Mouse (Mus musculus): ENCODE data around the gene Phf23. TPM values are rescaled to one million over a fixed set of nuclear protein-coding genes. Genes with fewer than 3 reads are reported as not detected.

Phf23 gene
- polyA plus RNA-seq, 1 experiment = 21.4 TPM

DNA sequence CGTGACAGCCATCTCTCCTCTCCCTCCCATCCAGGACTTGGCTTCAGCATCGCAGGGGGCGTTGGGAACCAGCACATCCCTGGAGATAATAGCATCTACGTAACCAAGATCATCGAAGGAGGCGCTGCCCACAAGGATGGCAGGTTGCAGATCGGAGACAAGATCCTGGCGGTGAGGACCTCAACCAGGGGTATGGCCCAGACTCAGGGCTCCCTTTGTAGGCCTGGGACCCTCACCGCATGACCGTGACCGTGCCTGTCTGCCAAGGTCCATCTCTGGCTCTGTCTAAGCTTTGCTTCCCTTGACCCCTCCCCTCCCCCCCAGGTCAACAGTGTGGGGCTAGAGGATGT, 35.7 kb downstream of the Phf23 start:
- peaks cover 17% of the 10 kb centered on the region; the same call in 1 of the 2 replicates for H3K4me1 ChIP-seq (ENCODE audit: control insufficient read depth, insufficient read depth, insufficient read length)
- no peak overlapping the region for H3K4me3 ChIP-seq (ENCODE audit: extremely low read depth, insufficient read depth, insufficient read length)
- no peaks in the 10 kb centered on the region for H3K27me3 ChIP-seq (ENCODE audit: control insufficient read depth, insufficient read depth, low read length)
- no peak for DNase-seq (ENCODE audit: low read depth in 1 of 2, low spot score in 2 of 2)
- H3K27ac ChIP-seq (ENCODE audit: insufficient read depth, low read length) = no peak overlapping the region
- H3K36me3 ChIP-seq (ENCODE audit: control insufficient read depth, insufficient read depth, low read length) = no peaks in the 10 kb centered on the region
- WGBS = 96% methylated on average over 11 of the region's 11 CpGs
- TF ChIP-seq POLR2A (IDR thresholded peaks at IDR 0.05; ENCODE audit: low read depth, low read length) (no peak), CTCF (IDR thresholded peaks at IDR 0.05; ENCODE audit: extremely low read depth, insufficient read depth, insufficient read length, insufficient replicate concordance) (no peak)

DNA sequence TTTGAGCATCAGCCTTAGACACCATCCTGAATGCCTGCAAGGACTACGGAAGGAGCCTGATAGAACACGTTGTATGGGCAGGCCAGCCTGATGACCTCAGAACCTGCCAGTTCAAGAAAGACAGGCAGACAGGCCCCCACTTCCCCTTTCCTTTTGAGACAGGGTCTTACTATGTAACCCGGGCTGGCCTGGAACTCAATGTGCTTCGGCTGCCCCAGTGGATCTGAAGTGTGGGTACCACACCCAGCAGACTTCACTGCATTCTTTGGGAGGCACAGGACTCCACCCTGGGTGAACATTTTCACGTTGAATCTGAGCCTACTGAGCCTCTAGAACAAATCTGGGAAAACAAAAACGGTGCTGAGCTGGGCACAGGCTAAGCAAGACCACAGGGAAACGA, 42.6 kb downstream of the Phf23 start:
- DNase-seq (ENCODE audit: low read depth in 1 of 2, low spot score in 2 of 2) = no peak
- H3K36me3 ChIP-seq (ENCODE audit: control insufficient read depth, insufficient read depth, low read length) = no peaks in the 10 kb centered on the region
- TF ChIP-seq POLR2A (IDR thresholded peaks at IDR 0.05; ENCODE audit: low read depth, low read length) (no peak), CTCF (IDR thresholded peaks at IDR 0.05; ENCODE audit: extremely low read depth, insufficient read depth, insufficient read length, insufficient replicate concordance) (no peak)

DNA sequence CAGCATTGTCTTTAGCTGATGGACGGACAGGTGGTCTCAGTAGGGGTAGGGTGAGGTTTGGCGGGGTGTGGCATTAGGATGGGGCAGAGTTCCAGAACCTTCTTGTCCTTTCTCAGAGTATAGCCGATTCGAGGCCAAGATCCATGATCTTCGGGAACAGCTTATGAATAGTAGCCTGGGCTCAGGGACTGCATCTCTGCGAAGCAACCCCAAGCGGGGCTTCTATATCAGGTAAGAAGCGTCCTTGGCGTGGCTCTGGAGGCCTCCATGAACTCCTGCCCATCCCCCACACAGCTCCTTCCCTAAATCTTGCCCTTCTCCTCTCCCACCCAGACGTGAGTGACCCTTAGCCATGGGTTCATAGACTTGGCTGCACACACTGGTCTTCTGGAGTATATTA, 44.1 kb downstream of the Phf23 start:
- no peak for DNase-seq (ENCODE audit: low read depth in 1 of 2, low spot score in 2 of 2)
- 87% methylated on average over 10 of the region's 10 CpGs for WGBS
- H3K4me1 ChIP-seq (ENCODE audit: control insufficient read depth, insufficient read depth, insufficient read length) = peaks cover 3% of the 10 kb centered on the region; the same call in 1 of the 2 replicates

More for the DNA sequence above, 42.6 kb downstream of the Phf23 start:
- peak overlapping the region; percentile 5; the same call in 1 of the 2 replicates for H3K27ac ChIP-seq (ENCODE audit: insufficient read depth, low read length)
- H3K4me3 ChIP-seq (ENCODE audit: extremely low read depth, insufficient read depth, insufficient read length) = no peak overlapping the region
- peaks cover 3% of the 10 kb centered on the region; the same call in 1 of the 2 replicates for H3K4me1 ChIP-seq (ENCODE audit: control insufficient read depth, insufficient read depth, insufficient read length)
- H3K27me3 ChIP-seq (ENCODE audit: control insufficient read depth, insufficient read depth, low read length) = no peaks in the 10 kb centered on the region
- 53% methylated on average over 7 of the region's 7 CpGs for WGBS

DNA sequence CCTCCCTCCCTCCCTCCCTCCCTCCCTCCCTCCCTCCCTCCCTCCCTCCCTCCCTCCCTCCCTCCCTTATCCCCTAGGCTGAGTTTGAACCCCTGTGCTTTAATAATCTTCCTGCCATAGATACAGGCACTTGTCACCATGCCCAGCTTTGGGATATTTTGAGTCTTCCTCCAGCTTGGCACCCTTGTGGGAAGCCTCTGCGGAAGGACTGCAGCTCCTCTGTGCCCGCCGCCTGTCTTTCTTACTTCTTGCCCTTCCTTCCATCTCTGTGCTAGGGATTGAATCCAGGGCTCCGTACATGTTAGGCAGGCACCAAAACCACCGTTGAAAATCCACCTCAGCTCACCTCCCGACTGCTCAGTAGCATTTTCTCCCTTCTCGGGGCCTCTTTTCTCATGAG, 44.6 kb downstream of the Phf23 start:
- DNase-seq (ENCODE audit: low read depth in 1 of 2, low spot score in 2 of 2) = no peak
- Histone ChIP-seq H3K27me3 (ENCODE audit: control insufficient read depth, insufficient read depth, low read length) (no peaks in the 10 kb centered on the region), H3K27ac (ENCODE audit: insufficient read depth, low read length) (no peak overlapping the region), H3K4me3 (ENCODE audit: extremely low read depth, insufficient read depth, insufficient read length) (no peak overlapping the region), H3K36me3 (ENCODE audit: control insufficient read depth, insufficient read depth, low read length) (no peaks in the 10 kb centered on the region), H3K4me1 (ENCODE audit: control insufficient read depth, insufficient read depth, insufficient read length) (peaks cover 3% of the 10 kb centered on the region; the same call in 1 of the 2 replicates)
- no peak for TF ChIP-seq POLR2A (IDR thresholded peaks at IDR 0.05; ENCODE audit: low read depth, low read length)
- 83% methylated on average over 7 of the region's 7 CpGs for WGBS

More for the DNA sequence above, 44.1 kb downstream of the Phf23 start:
- H3K27me3 ChIP-seq (ENCODE audit: control insufficient read depth, insufficient read depth, low read length) = no peaks in the 10 kb centered on the region
- no peaks in the 10 kb centered on the region for H3K36me3 ChIP-seq (ENCODE audit: control insufficient read depth, insufficient read depth, low read length)
- no peak overlapping the region for H3K27ac ChIP-seq (ENCODE audit: insufficient read depth, low read length)
- TF ChIP-seq CTCF (IDR thresholded peaks at IDR 0.05; ENCODE audit: extremely low read depth, insufficient read depth, insufficient read length, insufficient replicate concordance) (no peak), POLR2A (IDR thresholded peaks at IDR 0.05; ENCODE audit: low read depth, low read length) (no peak)
- H3K4me3 ChIP-seq (ENCODE audit: extremely low read depth, insufficient read depth, insufficient read length) = no peak overlapping the region

DNA sequence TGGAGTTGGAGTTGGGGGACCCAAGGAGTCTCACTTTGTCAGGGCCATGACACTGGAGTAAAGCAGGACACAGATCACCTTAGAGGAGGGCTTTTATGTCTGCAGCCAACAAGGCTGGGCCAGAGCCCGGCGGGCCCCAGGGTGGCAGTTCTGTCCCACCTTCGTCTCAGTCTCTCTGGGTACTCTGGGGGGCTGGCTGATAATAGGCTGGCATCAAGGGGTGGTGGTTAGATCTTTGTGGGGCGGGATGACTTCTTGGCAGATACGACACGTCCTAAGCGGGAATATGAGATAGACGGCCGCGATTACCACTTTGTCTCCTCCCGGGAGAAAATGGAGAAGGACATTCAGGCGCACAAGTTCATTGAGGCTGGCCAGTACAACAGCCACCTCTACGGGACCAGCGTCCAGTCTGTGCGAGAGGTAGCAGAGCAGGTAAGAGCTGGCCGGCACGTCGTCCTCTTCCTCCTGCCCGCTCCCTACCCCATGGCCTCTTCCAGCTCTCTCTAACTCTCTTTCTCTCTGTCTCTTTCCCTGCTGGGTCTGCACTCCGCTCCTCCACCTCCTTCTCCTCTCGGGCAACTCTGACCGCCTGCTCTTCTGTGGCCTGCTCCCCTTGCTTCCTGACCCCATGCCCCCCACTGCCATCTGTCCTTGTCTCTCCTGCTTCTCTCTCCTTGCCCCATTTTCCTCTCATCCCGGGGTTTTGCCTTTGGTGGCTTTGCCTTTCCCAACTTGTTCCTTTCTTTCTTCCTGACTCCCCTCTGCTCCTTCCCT, 46.9 kb downstream of the Phf23 start:
- Histone ChIP-seq H3K4me1 (ENCODE audit: control insufficient read depth, insufficient read depth, insufficient read length) (peaks cover 3% of the 10 kb centered on the region; the same call in 1 of the 2 replicates), H3K4me3 (ENCODE audit: extremely low read depth, insufficient read depth, insufficient read length) (no peak overlapping the region), H3K27me3 (ENCODE audit: control insufficient read depth, insufficient read depth, low read length) (no peaks in the 10 kb centered on the region), H3K27ac (ENCODE audit: insufficient read depth, low read length) (no peak overlapping the region), H3K36me3 (ENCODE audit: control insufficient read depth, insufficient read depth, low read length) (no peaks in the 10 kb centered on the region)
- DNase-seq (ENCODE audit: low read depth in 1 of 2, low spot score in 2 of 2) = no peak
- WGBS = 94% methylated on average over 23 of the region's 23 CpGs
- TF ChIP-seq POLR2A (IDR thresholded peaks at IDR 0.05; ENCODE audit: low read depth, low read length) = no peak
- TF ChIP-seq CTCF (IDR thresholded peaks at IDR 0.05; ENCODE audit: extremely low read depth, insufficient read depth, insufficient read length, insufficient replicate concordance) = no peak

DNA sequence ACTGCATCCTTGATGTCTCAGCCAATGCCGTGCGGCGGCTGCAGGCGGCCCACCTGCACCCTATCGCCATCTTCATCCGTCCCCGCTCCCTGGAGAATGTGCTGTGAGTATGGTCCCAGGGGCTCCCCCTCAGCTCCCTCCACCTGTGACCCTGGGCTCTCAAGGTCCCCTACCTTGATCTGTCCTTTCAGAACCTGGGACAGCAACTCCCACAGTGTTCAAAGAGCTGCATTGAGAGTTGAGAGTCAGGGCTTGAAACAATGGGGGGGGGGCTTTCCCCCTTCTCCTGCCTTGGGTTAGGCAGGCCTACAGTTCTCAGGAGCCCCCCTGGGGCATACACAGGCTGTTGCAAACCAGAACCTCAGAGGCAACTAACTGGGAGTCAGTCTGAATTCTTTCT, 48.1 kb downstream of the Phf23 start:
- no peaks in the 10 kb centered on the region for H3K27me3 ChIP-seq (ENCODE audit: control insufficient read depth, insufficient read depth, low read length)
- H3K27ac ChIP-seq (ENCODE audit: insufficient read depth, low read length) = no peak overlapping the region
- H3K36me3 ChIP-seq (ENCODE audit: control insufficient read depth, insufficient read depth, low read length) = no peaks in the 10 kb centered on the region
- DNase-seq (ENCODE audit: low read depth in 1 of 2, low spot score in 2 of 2) = no peak
- H3K4me3 ChIP-seq (ENCODE audit: extremely low read depth, insufficient read depth, insufficient read length) = no peak overlapping the region
- H3K4me1 ChIP-seq (ENCODE audit: control insufficient read depth, insufficient read depth, insufficient read length) = no peaks in the 10 kb centered on the region
- 99% methylated on average over 7 of the region's 7 CpGs for WGBS
- TF ChIP-seq CTCF (IDR thresholded peaks at IDR 0.05; ENCODE audit: extremely low read depth, insufficient read depth, insufficient read length, insufficient replicate concordance) = no peak

DNA sequence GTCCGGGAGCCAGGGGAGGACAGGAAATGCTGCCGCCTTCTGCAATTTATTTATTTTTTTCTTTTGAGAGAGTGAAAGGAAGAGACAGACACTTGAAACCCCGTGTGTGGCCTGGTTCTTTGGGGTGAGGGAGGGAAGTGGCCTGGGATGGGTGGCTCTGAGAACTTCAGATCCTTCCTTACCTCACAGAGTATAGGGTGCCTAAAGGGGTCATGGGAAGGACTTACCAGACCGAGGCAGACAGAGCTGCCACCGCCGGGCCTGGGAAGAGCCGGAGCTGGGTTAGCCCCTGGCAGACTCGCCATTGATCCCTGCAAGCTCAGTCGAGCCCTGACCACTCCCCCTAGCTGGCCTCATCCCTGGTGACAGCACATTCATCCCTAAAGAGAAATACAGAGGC, 49.9 kb downstream of the Phf23 start:
- Histone ChIP-seq H3K4me3 (ENCODE audit: extremely low read depth, insufficient read depth, insufficient read length) (no peak overlapping the region), H3K36me3 (ENCODE audit: control insufficient read depth, insufficient read depth, low read length) (no peaks in the 10 kb centered on the region), H3K27me3 (ENCODE audit: control insufficient read depth, insufficient read depth, low read length) (no peaks in the 10 kb centered on the region), H3K27ac (ENCODE audit: insufficient read depth, low read length) (no peak overlapping the region), H3K4me1 (ENCODE audit: control insufficient read depth, insufficient read depth, insufficient read length) (no peaks in the 10 kb centered on the region)
- no peak for DNase-seq (ENCODE audit: low read depth in 1 of 2, low spot score in 2 of 2)
- no peak for TF ChIP-seq POLR2A (IDR thresholded peaks at IDR 0.05; ENCODE audit: low read depth, low read length)
- 79% methylated on average over 9 of the region's 9 CpGs for WGBS
